In the genomic region with DNA sequence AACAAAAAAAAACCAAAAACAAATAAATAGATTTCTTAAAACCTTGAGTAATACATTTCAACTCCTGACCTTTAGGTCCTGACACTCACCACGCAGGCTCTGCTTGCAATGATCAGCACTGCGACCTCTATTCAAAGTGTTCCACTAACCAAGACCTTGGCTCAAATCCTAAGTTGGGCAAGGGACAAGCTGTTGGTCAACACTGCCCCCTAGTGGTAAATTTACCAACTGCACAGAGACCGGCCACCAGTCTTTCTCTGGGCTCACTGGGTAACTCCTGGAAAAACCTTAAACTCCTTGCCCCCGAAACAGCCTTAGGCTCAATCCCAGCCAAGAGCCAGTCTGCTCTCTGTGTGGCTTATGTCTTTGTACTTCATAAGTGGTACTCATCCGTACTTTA, we compare ENCODE assay signal across 8 mouse cellular contexts. TPM values are rescaled to one million over a fixed set of nuclear protein-coding genes. Genes with fewer than 3 reads are reported as not detected.
DNase-seq lines count a peak whose midpoint lies in the region; ATAC-seq lines count a peak whose summit lies in the region.

No protein-coding gene starts in this region.

- WGBS in hindbrain, embryonic 10.5 days, result 19% methylated on average over 5 of the region's 5 CpGs
- 13% methylated on average over 5 of the region's 5 CpGs for WGBS in hindbrain, embryonic 13.5 days
- WGBS in embryonic facial prominence, embryonic 11.5 days, result 20% methylated on average over 5 of the region's 5 CpGs
- WGBS in heart, embryonic 15.5 days, result 11% methylated on average over 5 of the region's 5 CpGs

- H3K9me3 ChIP-seq in hindbrain, embryonic 10.5 days, result no peaks in the 10 kb centered on the region
- H3K9me3 ChIP-seq in hindbrain, embryonic 13.5 days, result no peaks in the 10 kb centered on the region
- no peaks in the 10 kb centered on the region for H3K9me3 ChIP-seq in embryonic facial prominence, embryonic 11.5 days (replicated peaks; ENCODE audit: control insufficient read depth, low read length)
- no peaks in the 10 kb centered on the region for H3K9me3 ChIP-seq in heart, embryonic 15.5 days (replicated peaks)

- no peaks in the 10 kb centered on the region for H3K36me3 ChIP-seq in hindbrain, embryonic 10.5 days
- no peaks in the 10 kb centered on the region for H3K36me3 ChIP-seq in hindbrain, embryonic 13.5 days
- H3K36me3 ChIP-seq in embryonic facial prominence, embryonic 11.5 days (replicated peaks; ENCODE audit: control insufficient read depth, insufficient read depth, low read depth, low read length), result no peaks in the 10 kb centered on the region
- no peaks in the 10 kb centered on the region for H3K36me3 ChIP-seq in heart, embryonic 15.5 days

- ATAC-seq in hindbrain, embryonic 13.5 days (ENCODE audit: low FRiP score), result no peak
- ATAC-seq in embryonic facial prominence, embryonic 11.5 days (replicated peaks; ENCODE audit: insufficient number of reproducible peaks, low FRiP score, low TSS enrichment, low read depth), result no peak
- peak; percentile 59 for ATAC-seq in heart, embryonic 15.5 days (replicated peaks; ENCODE audit: insufficient number of reproducible peaks, insufficient read depth, low FRiP score, low read depth)
- peak; percentile 15; the same call in 1 of the 2 replicates for ATAC-seq in megakaryocyte-erythroid progenitor cell, adult 5-6 weeks (replicated peaks; ENCODE audit: low FRiP score, low TSS enrichment, poor library complexity, severe bottlenecking)

- DNase-seq in hindbrain, embryonic 10.5 days (ENCODE audit: low spot score), result peak; percentile 81
- DNase-seq in adrenal gland, postnatal 4 days (ENCODE audit: low spot score in 2 of 2), result peak; percentile 68 to 73
- peak; percentile 90 for DNase-seq in embryonic facial prominence, embryonic 11.5 days (ENCODE audit: low spot score)
- peak; percentile 91 for DNase-seq in layer of hippocampus, postnatal 10 days (ENCODE audit: low spot score in 2 of 2)
- peak; percentile 59 to 84 for DNase-seq in spleen, adult 18-20 months

- no peak overlapping the region for H3K4me2 ChIP-seq in hindbrain, embryonic 13.5 days
- H3K4me2 ChIP-seq in embryonic facial prominence, embryonic 11.5 days (ENCODE audit: low read depth, low read length), result no peak overlapping the region
- no peak overlapping the region for H3K4me2 ChIP-seq in heart, embryonic 15.5 days

- no peak overlapping the region for H3K9ac ChIP-seq in hindbrain, embryonic 13.5 days
- no peak overlapping the region for H3K9ac ChIP-seq in embryonic facial prominence, embryonic 11.5 days (replicated peaks; ENCODE audit: low read length)
- H3K9ac ChIP-seq in heart, embryonic 15.5 days, result no peak overlapping the region

- peaks cover 29% of the 10 kb centered on the region for H3K4me1 ChIP-seq in hindbrain, embryonic 10.5 days (replicated peaks)
- peaks cover 26% of the 10 kb centered on the region for H3K4me1 ChIP-seq in hindbrain, embryonic 13.5 days (replicated peaks)
- no peaks in the 10 kb centered on the region for H3K4me1 ChIP-seq in embryonic facial prominence, embryonic 11.5 days (ENCODE audit: control insufficient read depth, insufficient read depth, low read length)
- peaks cover 6% of the 10 kb centered on the region; the same call in 1 of the 2 replicates for H3K4me1 ChIP-seq in heart, embryonic 15.5 days (replicated peaks)

- no peaks in the 10 kb centered on the region for H3K27me3 ChIP-seq in hindbrain, embryonic 10.5 days (ENCODE audit: insufficient read depth, poor library complexity, severe bottlenecking)
- H3K27me3 ChIP-seq in hindbrain, embryonic 13.5 days, result no peaks in the 10 kb centered on the region
- no peaks in the 10 kb centered on the region for H3K27me3 ChIP-seq in embryonic facial prominence, embryonic 11.5 days (ENCODE audit: control insufficient read depth, insufficient read depth, low read length)
- H3K27me3 ChIP-seq in heart, embryonic 15.5 days, result no peaks in the 10 kb centered on the region

- H3K4me3 ChIP-seq in hindbrain, embryonic 10.5 days, result no peak overlapping the region
- no peak overlapping the region for H3K4me3 ChIP-seq in hindbrain, embryonic 13.5 days
- H3K4me3 ChIP-seq in embryonic facial prominence, embryonic 11.5 days (ENCODE audit: low read depth, low read length), result no peak overlapping the region
- H3K4me3 ChIP-seq in heart, embryonic 15.5 days, result no peak overlapping the region

- no peak overlapping the region for H3K27ac ChIP-seq in hindbrain, embryonic 10.5 days
- no peak overlapping the region for H3K27ac ChIP-seq in hindbrain, embryonic 13.5 days
- no peak overlapping the region for H3K27ac ChIP-seq in embryonic facial prominence, embryonic 11.5 days (replicated peaks; ENCODE audit: low read depth, low read length)
- no peak overlapping the region for H3K27ac ChIP-seq in heart, embryonic 15.5 days

RNA-seq across cellular contexts. Expression of a gene that starts 23.4 kb away (rescaled TPM):
- polyA plus RNA-seq in hindbrain, embryonic 10.5 days (2016; fragmentation: Nextera tagmentation; extraction: Ambion mirVana), result 75.7 and 248 TPM in 2 replicates
- 684 and 706 TPM in 2 replicates for polyA plus RNA-seq in hindbrain, embryonic 13.5 days (2015; fragmentation: Nextera tagmentation; extraction: Ambion mirVana)
- 10 to 100 TPM; 15.5 to 23.5 TPM for total RNA-seq in adrenal gland, postnatal 4 days (2021)
- 37.0 and 49.6 TPM in 2 replicates for polyA plus RNA-seq in embryonic facial prominence, embryonic 11.5 days (2014; fragmentation: Nextera tagmentation; extraction: Ambion mirVana)
- polyA plus RNA-seq in heart, embryonic 15.5 days (2015; fragmentation: Nextera tagmentation; extraction: Ambion mirVana), result 0.58 and 5.8 TPM in 2 replicates
- 100 to 1,000 TPM; 197 to 202 TPM for total RNA-seq in layer of hippocampus, postnatal 10 days (2021)
- 1.1 TPM in 1 of 2 replicates, not detected in the other for total RNA-seq in megakaryocyte-erythroid progenitor cell, adult 5-6 weeks (2014; fragmentation: Nextera tagmentation)
- total RNA-seq in megakaryocyte-erythroid progenitor cell, adult 5-6 weeks (2017), result 0.09 and 0.27 TPM in 2 replicates

RNA-seq across cellular contexts. Expression of a gene that starts 23.8 kb away (rescaled TPM):
- 65.1 and 69.6 TPM in 2 replicates for polyA plus RNA-seq in hindbrain, embryonic 10.5 days (2016; fragmentation: Nextera tagmentation; extraction: Ambion mirVana)
- 93.2 and 98.1 TPM in 2 replicates for polyA plus RNA-seq in hindbrain, embryonic 13.5 days (2015; fragmentation: Nextera tagmentation; extraction: Ambion mirVana)
- total RNA-seq in adrenal gland, postnatal 4 days (2021), result 100 to 1,000 TPM; 106 to 107 TPM
- 72.5 and 90.4 TPM in 2 replicates for polyA plus RNA-seq in embryonic facial prominence, embryonic 11.5 days (2014; fragmentation: Nextera tagmentation; extraction: Ambion mirVana)
- 117 and 118 TPM in 2 replicates for polyA plus RNA-seq in heart, embryonic 15.5 days (2015; fragmentation: Nextera tagmentation; extraction: Ambion mirVana)
- 10 to 100 TPM; 65.6 to 78.1 TPM for total RNA-seq in layer of hippocampus, postnatal 10 days (2021)
- total RNA-seq in megakaryocyte-erythroid progenitor cell, adult 5-6 weeks (2014; fragmentation: Nextera tagmentation), result 87.1 and 88.5 TPM in 2 replicates
- 142 and 145 TPM in 2 replicates for total RNA-seq in megakaryocyte-erythroid progenitor cell, adult 5-6 weeks (2017)

RNA-seq across cellular contexts. Expression of a gene that starts 59.6 kb away (rescaled TPM):
- 28.0 and 35.8 TPM in 2 replicates for polyA plus RNA-seq in hindbrain, embryonic 10.5 days (2016; fragmentation: Nextera tagmentation; extraction: Ambion mirVana)
- 31.1 and 31.2 TPM in 2 replicates for polyA plus RNA-seq in hindbrain, embryonic 13.5 days (2015; fragmentation: Nextera tagmentation; extraction: Ambion mirVana)
- total RNA-seq in adrenal gland, postnatal 4 days (2021), result 10 to 100 TPM; 13.9 to 16.8 TPM
- 35.8 and 38.1 TPM in 2 replicates for polyA plus RNA-seq in embryonic facial prominence, embryonic 11.5 days (2014; fragmentation: Nextera tagmentation; extraction: Ambion mirVana)
- 6.8 and 7.8 TPM in 2 replicates for polyA plus RNA-seq in heart, embryonic 15.5 days (2015; fragmentation: Nextera tagmentation; extraction: Ambion mirVana)
- 10 to 100 TPM; 19.7 to 20.4 TPM for total RNA-seq in layer of hippocampus, postnatal 10 days (2021)
- total RNA-seq in megakaryocyte-erythroid progenitor cell, adult 5-6 weeks (2014; fragmentation: Nextera tagmentation), result 33.8 and 37.5 TPM in 2 replicates
- total RNA-seq in megakaryocyte-erythroid progenitor cell, adult 5-6 weeks (2017), result 18.6 and 19.8 TPM in 2 replicates

Comparison
In these comparisons a context has a peak if more than half of its experiments do, and no peak if none do; other contexts are left out.
1. ATAC-seq: peak in heart, embryonic 15.5 days (single experiment) and megakaryocyte-erythroid progenitor cell, adult 5-6 weeks (single experiment); none in hindbrain, embryonic 13.5 days (single experiment) and embryonic facial prominence, embryonic 11.5 days (single experiment).
2. Peak in every context shown above with its lines, with median percentiles within 50 percentile points of each other: DNase-seq.